Mouse (Mus musculus): ENCODE measurements around the gene Gm20715. TPM values are rescaled to one million over a fixed set of nuclear protein-coding genes. Genes with fewer than 3 reads are reported as not detected.
"Not testable (repeated sequence)": the region's sequence is repeated elsewhere in the genome, so short reads cannot be mapped to it uniquely, and the experiment has no call there.

The Gm20715 gene
- polyA plus RNA-seq (2015; fragmentation: Nextera tagmentation; extraction: Ambion mirVana), result 0.06 and 0.07 TPM in 2 replicates

GRCm38 (mm10) chr7:6410043-6410442 lies at the start of gene Gm20715:
Gm20715 (plus strand) TSS chr7:6410277.
- H3K36me3 ChIP-seq, result no peaks in the 10 kb centered on the region
- H3K4me1 ChIP-seq (replicated peaks), result 0 out of 2 replicates have a peak, but pooled peaks cover 5% of the 10 kb centered on the region
- H3K9ac ChIP-seq (replicated peaks), result no peak within 1 kb of the TSS
- peak; percentile 65 for ATAC-seq
- H3K9me3 ChIP-seq, result no peaks in the 10 kb centered on the region
- no peaks in the 10 kb centered on the region for H3K27me3 ChIP-seq
- no peak within 1 kb of the TSS for H3K27ac ChIP-seq
- WGBS, result 2% methylated on average over 17 of the region's 17 CpGs
- H3K4me3 ChIP-seq (replicated peaks), result no peak within 1 kb of the TSS
- H3K4me2 ChIP-seq (replicated peaks), result no peak within 1 kb of the TSS

- Histone ChIP-seq H3K9ac (replicated peaks) (no peak overlapping the region), H3K4me1 (replicated peaks) (peaks cover 14% of the 10 kb centered on the region), H3K4me3 (replicated peaks) (no peak overlapping the region), H3K4me2 (replicated peaks) (no peak overlapping the region), H3K27ac (no peak overlapping the region), H3K36me3 (no peaks in the 10 kb centered on the region), H3K27me3 (no peaks in the 10 kb centered on the region), H3K9me3 (no peaks in the 10 kb centered on the region)
- WGBS, result 17% methylated on average over 5 of the region's 9 CpGs
- ATAC-seq, result no peak
Measured at GRCm38 (mm10) chr7:6360477-6361060, 49.5 kb upstream of the Gm20715 start.

- Histone ChIP-seq H3K36me3 (no peaks in the 10 kb centered on the region), H3K9me3 (no peaks in the 10 kb centered on the region), H3K27me3 (no peaks in the 10 kb centered on the region), H3K4me2 (replicated peaks) (peak overlapping the region; percentile 63), H3K4me3 (replicated peaks) (peak overlapping the region; percentile 48), H3K4me1 (replicated peaks) (peaks cover 14% of the 10 kb centered on the region), H3K9ac (replicated peaks) (peak overlapping the region; percentile 70), H3K27ac (peak overlapping the region; percentile 95)
- no peak for ATAC-seq
- WGBS, result 27% methylated on average over 7 of the region's 7 CpGs
Measured at GRCm38 (mm10) chr7:6361756-6362155, 48.3 kb upstream of the Gm20715 start.

GRCm38 (mm10) chr7:6362268-6363046 lies 47.6 kb upstream of the Gm20715 start:
- H3K36me3 ChIP-seq, result no peaks in the 10 kb centered on the region
- peaks cover 14% of the 10 kb centered on the region for H3K4me1 ChIP-seq (replicated peaks)
- peak overlapping the region; percentile 70 for H3K9ac ChIP-seq (replicated peaks)
- peak; percentile 92 for ATAC-seq
- peak overlapping the region; percentile 63 for H3K4me2 ChIP-seq (replicated peaks)
- H3K9me3 ChIP-seq, result no peaks in the 10 kb centered on the region
- peak overlapping the region; percentile 48 for H3K4me3 ChIP-seq (replicated peaks)
- under 1% methylated on average over 38 of the region's 38 CpGs for WGBS
- peak overlapping the region; percentile 95 for H3K27ac ChIP-seq
- H3K27me3 ChIP-seq, result no peaks in the 10 kb centered on the region

- Histone ChIP-seq H3K4me2 (replicated peaks) (peak within 1 kb of the TSS; percentile 63), H3K9me3 (no peaks in the 10 kb centered on the region), H3K27me3 (no peaks in the 10 kb centered on the region), H3K27ac (peak within 1 kb of the TSS; percentile 95), H3K36me3 (no peaks in the 10 kb centered on the region), H3K9ac (replicated peaks) (peak within 1 kb of the TSS; percentile 70), H3K4me1 (replicated peaks) (peaks cover 14% of the 10 kb centered on the region), H3K4me3 (replicated peaks) (peak within 1 kb of the TSS; percentile 48)
- peak; percentile 86 for ATAC-seq
- under 1% methylated on average over 23 of the region's 23 CpGs for WGBS
Measured at GRCm38 (mm10) chr7:6363047-6363488, 47.0 kb upstream of the Gm20715 start, which contains the start of gene Zfp78. Zfp78 (plus strand) TSS chr7:6363280.

GRCm38 (mm10) chr7:6364761-6365160 lies 45.3 kb upstream of the Gm20715 start:
- H3K27ac ChIP-seq, result no peak overlapping the region
- no peak overlapping the region for H3K9ac ChIP-seq (replicated peaks)
- no peak for ATAC-seq
- H3K4me3 ChIP-seq (replicated peaks), result no peak overlapping the region
- H3K36me3 ChIP-seq, result no peaks in the 10 kb centered on the region
- H3K4me1 ChIP-seq (replicated peaks), result peaks cover 11% of the 10 kb centered on the region
- H3K4me2 ChIP-seq (replicated peaks), result no peak overlapping the region
- WGBS, result 71% methylated on average over 1 of the region's 1 CpGs
- H3K9me3 ChIP-seq, result no peaks in the 10 kb centered on the region
- no peaks in the 10 kb centered on the region for H3K27me3 ChIP-seq

- no peak overlapping the region for H3K9ac ChIP-seq (replicated peaks)
- ATAC-seq, result no peak
- H3K9me3 ChIP-seq, result no peaks in the 10 kb centered on the region
- peaks cover 11% of the 10 kb centered on the region for H3K4me1 ChIP-seq (replicated peaks)
- H3K27me3 ChIP-seq, result no peaks in the 10 kb centered on the region
- peaks cover 3% of the 10 kb centered on the region for H3K36me3 ChIP-seq
- 90% methylated on average over 5 of the region's 5 CpGs for WGBS
- H3K4me2 ChIP-seq (replicated peaks), result no peak overlapping the region
- no peak overlapping the region for H3K27ac ChIP-seq
- no peak overlapping the region for H3K4me3 ChIP-seq (replicated peaks)
Measured at GRCm38 (mm10) chr7:6367185-6367584, 42.9 kb upstream of the Gm20715 start.

GRCm38 (mm10) chr7:6368146-6368545 lies 41.9 kb upstream of the Gm20715 start:
- H3K9me3 ChIP-seq; H3K36me3 ChIP-seq; H3K27ac ChIP-seq; H3K27me3 ChIP-seq; H3K4me2 ChIP-seq (replicated peaks); H3K4me3 ChIP-seq (replicated peaks); ATAC-seq; H3K9ac ChIP-seq (replicated peaks): not testable (repeated sequence)
- H3K4me1 ChIP-seq (replicated peaks), result peaks cover 11% of the 10 kb centered on the region
- 84% methylated on average over 5 of the region's 5 CpGs for WGBS

- no peak for ATAC-seq
- Histone ChIP-seq H3K4me3 (replicated peaks) (no peak overlapping the region), H3K4me2 (replicated peaks) (no peak overlapping the region), H3K36me3 (peaks cover 6% of the 10 kb centered on the region), H3K9ac (replicated peaks) (no peak overlapping the region), H3K27me3 (no peaks in the 10 kb centered on the region), H3K9me3 (no peaks in the 10 kb centered on the region), H3K4me1 (replicated peaks) (peaks cover under 1% of the 10 kb centered on the region; the same call in 1 of the 2 replicates), H3K27ac (no peak overlapping the region)
- 89% methylated on average over 3 of the region's 3 CpGs for WGBS
Measured at GRCm38 (mm10) chr7:6369460-6369859, 40.6 kb upstream of the Gm20715 start.

GRCm38 (mm10) chr7:6372993-6373392 lies 37.1 kb upstream of the Gm20715 start:
- Histone ChIP-seq H3K4me2 (replicated peaks) (no peak overlapping the region), H3K9ac (replicated peaks) (no peak overlapping the region), H3K27ac (no peak overlapping the region), H3K9me3 (no peaks in the 10 kb centered on the region), H3K27me3 (no peaks in the 10 kb centered on the region), H3K4me3 (replicated peaks) (no peak overlapping the region), H3K36me3 (peaks cover 13% of the 10 kb centered on the region), H3K4me1 (replicated peaks) (no peaks in the 10 kb centered on the region)
- 92% methylated on average over 3 of the region's 3 CpGs for WGBS
- no peak for ATAC-seq

GRCm38 (mm10) chr7:6378441-6378840 lies 31.6 kb upstream of the Gm20715 start:
- 90% methylated on average over 8 of the region's 8 CpGs for WGBS

GRCm38 (mm10) chr7:6381431-6381830 lies 28.6 kb upstream of the Gm20715 start:
- no peaks in the 10 kb centered on the region for H3K27me3 ChIP-seq
- ATAC-seq, result no peak
- WGBS, result 79% methylated on average over 2 of the region's 2 CpGs
- H3K27ac ChIP-seq, result no peak overlapping the region
- peaks cover 23% of the 10 kb centered on the region for H3K4me1 ChIP-seq (replicated peaks)
- peaks cover 10% of the 10 kb centered on the region for H3K36me3 ChIP-seq
- no peaks in the 10 kb centered on the region for H3K9me3 ChIP-seq
- H3K4me2 ChIP-seq (replicated peaks), result no peak overlapping the region
- H3K9ac ChIP-seq (replicated peaks), result no peak overlapping the region
- H3K4me3 ChIP-seq (replicated peaks), result no peak overlapping the region

More at GRCm38 (mm10) chr7:6378441-6378840, 31.6 kb upstream of the Gm20715 start:
- H3K27me3 ChIP-seq, result no peaks in the 10 kb centered on the region
- no peak overlapping the region for H3K4me3 ChIP-seq (replicated peaks)
- H3K9me3 ChIP-seq, result no peaks in the 10 kb centered on the region
- no peak overlapping the region for H3K4me2 ChIP-seq (replicated peaks)
- peaks cover 9% of the 10 kb centered on the region for H3K4me1 ChIP-seq (replicated peaks)
- H3K36me3 ChIP-seq, result peaks cover 18% of the 10 kb centered on the region
- no peak overlapping the region for H3K27ac ChIP-seq
- no peak overlapping the region for H3K9ac ChIP-seq (replicated peaks)
- no peak for ATAC-seq
